Mouse (Mus musculus) heart, postnatal 0 days (tissue): Measurements from ENCODE around the gene Mdfic.

Source experiments
- CTCF ChIP-seq: IDR thresholded peaks from 2 replicates; pipeline ENCODE4 v1.5.1; 2016; ENCODE audit warnings: antibody characterized with exemption, control low read depth, low read depth
- EP300 ChIP-seq: IDR thresholded peaks from 2 replicates; pipeline ENCODE4 v1.6.1; 2016; ENCODE audit warnings: antibody characterized with exemption, low read depth

DNA sequence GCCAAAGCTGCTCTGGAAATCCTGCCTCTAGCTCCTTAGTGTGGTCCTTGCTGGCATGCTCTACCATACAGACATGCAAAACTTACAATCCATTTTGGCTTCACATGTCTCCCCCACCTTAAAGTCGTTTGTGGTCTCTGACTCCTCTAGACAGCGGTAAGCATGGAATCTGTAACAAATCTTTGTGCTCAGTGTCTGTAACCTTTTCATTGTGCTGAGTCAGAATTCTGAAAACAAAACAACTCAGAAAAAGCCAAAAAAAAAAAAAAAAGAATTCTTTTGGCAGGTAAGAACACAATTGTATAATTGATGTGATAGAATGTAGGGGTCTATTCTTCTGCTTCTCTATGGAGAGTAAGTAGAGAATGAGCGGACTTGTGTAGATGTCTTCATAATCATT, 74.3 kb downstream of the Mdfic start:
- TF ChIP-seq CTCF (no peak), EP300 (no peak)
